Mouse (Mus musculus) kidney, postnatal 0 days (tissue): ENCODE measurements around the gene Nmt1. TPM values are rescaled to one million over a fixed set of nuclear protein-coding genes. Genes with fewer than 3 reads are reported as not detected.
A peak's percentile ranks its signal among the peaks of the same experiment; 100 is the strongest.

Source experiments
- ATAC-seq: fragments of 200-750 bp; cut with Nextera tagmentation; replicated peaks from 2 replicates; pipeline ENCODE4 v1.8.0; 2017; ENCODE audit warnings: low read depth, moderate number of reproducible peaks, moderate TSS enrichment, moderate library complexity; ENCODE audit not compliant: low FRiP score
- DNase-seq: peaks from one replicate; pipeline ENCODE4 v3.0.0-alpha.2; 2016; ENCODE audit warnings: low spot score
- H3K27ac ChIP-seq: fragments of 300-500 bp; sonication (generic); 2 replicates; pipeline ENCODE4 v1.5.1; 2014; ENCODE audit warnings: mild to moderate bottlenecking
- H3K27me3 ChIP-seq: fragments of 300-500 bp; sonication (generic); 2 replicates; pipeline ENCODE4 v1.6.1; 2014; ENCODE audit warnings: low read length, mixed read lengths; ENCODE audit not compliant: insufficient read depth
- H3K36me3 ChIP-seq: fragments of 300-500 bp; sonication (generic); 2 replicates; pipeline ENCODE4 v1.6.1; 2014; ENCODE audit warnings: low read length, mixed read lengths; ENCODE audit not compliant: insufficient read depth
- H3K4me1 ChIP-seq: fragments of 300-500 bp; sonication (generic); replicated peaks from 2 replicates; pipeline ENCODE4 v1.6.1; 2014; ENCODE audit warnings: antibody characterized with exemption, low read length, mixed read lengths; ENCODE audit not compliant: insufficient read depth
- H3K4me2 ChIP-seq: fragments of 300-500 bp; sonication (generic); 2 replicates; pipeline ENCODE4 v1.6.1; 2014; ENCODE audit warnings: mild to moderate bottlenecking, low read length, moderate library complexity, mixed read lengths
- H3K4me3 ChIP-seq: fragments of 300-500 bp; sonication (generic); replicated peaks from 2 replicates; pipeline ENCODE4 v1.5.1; 2014; ENCODE audit warnings: low read depth, low read length
- H3K9ac ChIP-seq: fragments of 300-500 bp; sonication (generic); 2 replicates; pipeline ENCODE4 v1.6.1; 2014; ENCODE audit warnings: low read depth, low read length
- H3K9me3 ChIP-seq: fragments of 300-500 bp; sonication (generic); replicated peaks from 2 replicates; pipeline ENCODE4 v1.6.1; 2016; ENCODE audit warnings: low read length, inconsistent platforms, mixed read lengths
- CTCF ChIP-seq: IDR thresholded peaks from 2 replicates; pipeline ENCODE4 v1.5.1; 2016; ENCODE audit warnings: antibody characterized with exemption, low read depth, mild to moderate bottlenecking, moderate library complexity
- WGBS: fragments of 180-500 bp; shearing (Covaris S2); extraction: QIAGEN DNeasy Blood & Tissue Kit; methylation state at CpG from one replicate; pipeline ENCODE4 v1.1.7; 2014; 5-methylcytosine and 5-hydroxymethylcytosine counted together
- polyA plus RNA-seq: library from polyadenylated mRNA; unstranded; fragments of >200 nt; fragmentation: Nextera tagmentation; extraction: Ambion mirVana; gene quantifications from 2 replicates; pipeline ENCODE4 v1.2.1, GENCODE M21; 2015

The Nmt1 gene
- polyA plus RNA-seq, 1 experiment from 2014 or later, result 60.3 TPM

GRCm38 (mm10) chr11:103049611-103050010 lies 21.6 kb downstream of the Nmt1 start:
- H3K4me1 ChIP-seq, result no peaks in the 10 kb centered on the region
- DNase-seq, result no peak
- no peak overlapping the region for H3K9ac ChIP-seq
- H3K27me3 ChIP-seq, result no peaks in the 10 kb centered on the region
- H3K36me3 ChIP-seq, result peaks cover 26% of the 10 kb centered on the region
- ATAC-seq, result no peak
- H3K27ac ChIP-seq, result no peak overlapping the region
- no peak overlapping the region for H3K4me2 ChIP-seq
- H3K9me3 ChIP-seq, result no peaks in the 10 kb centered on the region
- H3K4me3 ChIP-seq, result no peak overlapping the region
- TF ChIP-seq CTCF, result no peak
- 92% methylated on average over 5 of the region's 5 CpGs for WGBS

DNA sequence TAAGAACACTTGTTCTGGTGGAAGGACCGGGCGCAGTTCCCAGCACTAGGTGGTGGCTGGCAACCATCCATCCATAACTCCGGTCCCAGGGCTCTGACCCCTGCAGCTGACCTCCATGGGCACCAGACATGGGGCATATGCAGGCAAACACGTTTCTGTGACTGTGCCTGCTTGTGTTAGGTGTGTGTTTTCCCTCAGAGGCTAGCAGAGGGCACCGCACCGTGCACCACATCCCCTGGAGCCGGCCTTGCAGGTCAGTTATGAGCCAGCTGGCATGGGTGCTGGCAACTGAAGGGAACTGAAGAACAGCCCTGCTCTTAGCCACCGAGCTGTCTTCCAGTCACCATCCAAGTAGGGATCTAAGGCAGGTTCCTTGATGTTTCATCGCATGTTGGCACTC lies 22.2 kb downstream of the Nmt1 start:
- 84% methylated on average over 9 of the region's 9 CpGs for WGBS
- Histone ChIP-seq H3K9me3 (no peaks in the 10 kb centered on the region), H3K27me3 (no peaks in the 10 kb centered on the region), H3K4me2 (no peak overlapping the region), H3K27ac (no peak overlapping the region), H3K4me3 (no peak overlapping the region), H3K4me1 (no peaks in the 10 kb centered on the region), H3K36me3 (peaks cover 22% of the 10 kb centered on the region), H3K9ac (no peak overlapping the region)
- no peak for TF ChIP-seq CTCF
- ATAC-seq, result no peak
- no peak for DNase-seq

- WGBS, result 62% methylated on average over 8 of the region's 8 CpGs
- Histone ChIP-seq H3K36me3 (peaks cover 22% of the 10 kb centered on the region), H3K4me3 (no peak overlapping the region), H3K4me1 (no peaks in the 10 kb centered on the region), H3K27ac (no peak overlapping the region), H3K9ac (no peak overlapping the region), H3K27me3 (no peaks in the 10 kb centered on the region), H3K9me3 (no peaks in the 10 kb centered on the region), H3K4me2 (no peak overlapping the region)
- ATAC-seq (no peak; the same call in 1 of the 2 replicates), DNase-seq (no peak)
- TF ChIP-seq CTCF, result no peak
Measured at GRCm38 (mm10) chr11:103051249-103051691, 23.3 kb downstream of the Nmt1 start.

DNA sequence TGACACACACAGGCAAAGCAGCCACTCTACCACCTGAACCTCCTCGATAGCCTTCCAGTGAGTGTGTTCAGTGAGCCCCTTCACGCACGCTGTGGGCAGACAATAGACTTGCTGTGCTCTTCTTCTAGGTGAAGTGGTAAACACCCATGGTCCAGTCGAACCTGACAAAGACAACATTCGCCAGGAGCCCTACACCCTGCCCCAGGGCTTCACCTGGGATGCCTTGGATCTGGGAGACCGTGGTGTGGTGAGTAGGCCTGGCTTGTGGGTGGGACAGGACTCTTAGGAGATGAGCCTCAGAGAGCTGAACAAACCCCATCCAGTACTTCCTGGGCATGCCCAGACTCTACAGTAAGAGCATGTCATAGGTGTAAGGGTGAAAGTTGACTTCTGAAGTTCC lies 24.1 kb downstream of the Nmt1 start:
- WGBS, result 93% methylated on average over 6 of the region's 6 CpGs
- TF ChIP-seq CTCF, result no peak
- no peak overlapping the region for H3K9ac ChIP-seq
- H3K9me3 ChIP-seq, result no peaks in the 10 kb centered on the region
- H3K27ac ChIP-seq, result no peak overlapping the region
- no peak overlapping the region for H3K4me2 ChIP-seq
- DNase-seq (no peak), ATAC-seq (no peak)
- H3K36me3 ChIP-seq, result peaks cover 25% of the 10 kb centered on the region
- H3K4me3 ChIP-seq, result no peak overlapping the region
- no peaks in the 10 kb centered on the region for H3K27me3 ChIP-seq
- H3K4me1 ChIP-seq, result no peaks in the 10 kb centered on the region

GRCm38 (mm10) chr11:103053191-103054076 lies 25.4 kb downstream of the Nmt1 start:
- no peak for ATAC-seq
- peaks cover 32% of the 10 kb centered on the region for H3K36me3 ChIP-seq
- no peaks in the 10 kb centered on the region for H3K27me3 ChIP-seq
- TF ChIP-seq CTCF, result no peak
- H3K27ac ChIP-seq, result no peak overlapping the region
- no peaks in the 10 kb centered on the region for H3K4me1 ChIP-seq
- 85% methylated on average over 18 of the region's 18 CpGs for WGBS
- no peaks in the 10 kb centered on the region for H3K9me3 ChIP-seq
- no peak overlapping the region for H3K9ac ChIP-seq
- H3K4me3 ChIP-seq, result no peak overlapping the region
- no peak overlapping the region for H3K4me2 ChIP-seq
- no peak for DNase-seq

- DNase-seq (peak; percentile 85), ATAC-seq (no peak)
- H3K9ac ChIP-seq, result no peak overlapping the region
- 49% methylated on average over 6 of the region's 6 CpGs for WGBS
- no peaks in the 10 kb centered on the region for H3K27me3 ChIP-seq
- peaks cover 40% of the 10 kb centered on the region for H3K36me3 ChIP-seq
- no peak overlapping the region for H3K4me3 ChIP-seq
- H3K4me2 ChIP-seq, result no peak overlapping the region
- H3K27ac ChIP-seq, result no peak overlapping the region
- no peaks in the 10 kb centered on the region for H3K4me1 ChIP-seq
- peak; percentile 89 for TF ChIP-seq CTCF
- no peaks in the 10 kb centered on the region for H3K9me3 ChIP-seq
Measured at GRCm38 (mm10) chr11:103054798-103055197, 26.8 kb downstream of the Nmt1 start.

DNA sequence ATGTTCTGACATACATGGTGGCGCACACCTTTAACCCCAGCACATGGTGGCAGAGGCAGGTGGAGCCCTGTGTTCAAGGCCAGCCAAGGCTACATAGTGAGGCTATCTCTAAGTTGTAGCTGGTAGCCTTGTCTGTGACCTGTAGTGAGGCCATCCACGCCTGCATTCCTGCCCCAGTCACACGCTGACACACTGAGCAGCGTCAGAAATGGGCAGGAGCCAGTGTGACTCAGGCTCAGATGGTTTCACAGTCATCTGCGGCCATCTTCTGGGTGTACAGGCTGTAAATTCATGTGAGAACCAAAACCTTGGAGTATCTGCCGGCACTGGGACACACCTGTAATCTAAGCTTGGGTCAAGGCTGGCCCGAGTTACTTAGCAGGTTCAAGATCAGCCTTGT lies 28.6 kb downstream of the Nmt1 start:
- H3K9me3 ChIP-seq, result no peaks in the 10 kb centered on the region
- no peak overlapping the region for H3K4me2 ChIP-seq
- ATAC-seq, result no peak
- H3K27ac ChIP-seq, result no peak overlapping the region
- WGBS, result 95% methylated on average over 7 of the region's 7 CpGs
- H3K4me1 ChIP-seq, result no peaks in the 10 kb centered on the region
- no peaks in the 10 kb centered on the region for H3K27me3 ChIP-seq
- DNase-seq, result no peak
- no peak overlapping the region for H3K9ac ChIP-seq
- H3K36me3 ChIP-seq, result peaks cover 51% of the 10 kb centered on the region
- no peak overlapping the region for H3K4me3 ChIP-seq
- no peak for TF ChIP-seq CTCF
